Mouse (Mus musculus): Measurements from ENCODE around the gene Mfsd4b1. TPM values are rescaled to one million over a fixed set of nuclear protein-coding genes. Genes with fewer than 3 reads are reported as not detected.

The Mfsd4b1 gene
- polyA plus RNA-seq, 1 experiment from 2014 or later = 1.1 TPM

DNA sequence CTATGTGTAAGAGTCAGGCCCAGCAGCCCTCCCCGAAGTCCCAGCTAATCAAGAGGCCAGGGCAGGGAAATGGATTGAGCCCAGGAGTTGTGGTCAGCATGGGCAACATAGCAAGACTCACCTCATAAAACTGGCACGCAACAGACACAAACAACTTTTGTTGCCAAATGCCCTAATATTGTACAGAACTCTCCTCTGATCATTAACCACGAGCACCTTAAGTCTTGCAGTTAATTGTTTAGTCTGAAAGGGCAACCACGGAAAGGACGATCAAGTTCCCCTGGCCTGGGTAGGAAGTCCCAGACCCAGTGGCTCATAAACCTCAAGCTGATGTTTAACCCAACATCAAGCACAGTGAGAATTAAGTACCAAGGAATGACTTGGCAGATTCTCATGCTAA lies 42.5 kb downstream of the Mfsd4b1 start:
- H3K9me3 ChIP-seq (ENCODE audit: control insufficient read depth, low read length) = peaks cover 7% of the 10 kb centered on the region; the same call in 1 of the 2 replicates
- 74% methylated on average over 5 of the region's 5 CpGs for WGBS
- no peaks in the 10 kb centered on the region for H3K4me1 ChIP-seq (replicated peaks; ENCODE audit: control insufficient read depth, insufficient read depth, low read length)
- no peaks in the 10 kb centered on the region for H3K27me3 ChIP-seq (ENCODE audit: control insufficient read depth, insufficient read depth, low read length)
- no peak overlapping the region for H3K4me3 ChIP-seq (replicated peaks; ENCODE audit: low read length)
- ATAC-seq (ENCODE audit: low FRiP score) (no peak), DNase-seq (ENCODE audit: low spot score) (no peak)
- no peak overlapping the region for H3K27ac ChIP-seq
- no peak overlapping the region for H3K4me2 ChIP-seq (replicated peaks)
- H3K36me3 ChIP-seq (replicated peaks; ENCODE audit: control insufficient read depth, insufficient read depth) = no peaks in the 10 kb centered on the region
- H3K9ac ChIP-seq = no peak overlapping the region

GRCm38 (mm10) chr10:39978231-39978630 lies 46.8 kb downstream of the Mfsd4b1 start:
- Histone ChIP-seq H3K4me1 (replicated peaks; ENCODE audit: control insufficient read depth, insufficient read depth, low read length) (no peaks in the 10 kb centered on the region), H3K4me3 (replicated peaks; ENCODE audit: low read length) (no peak overlapping the region), H3K9ac (no peak overlapping the region), H3K36me3 (replicated peaks; ENCODE audit: control insufficient read depth, insufficient read depth) (no peaks in the 10 kb centered on the region), H3K4me2 (replicated peaks) (no peak overlapping the region), H3K27me3 (ENCODE audit: control insufficient read depth, insufficient read depth, low read length) (no peaks in the 10 kb centered on the region), H3K27ac (no peak overlapping the region), H3K9me3 (ENCODE audit: control insufficient read depth, low read length) (peaks cover 7% of the 10 kb centered on the region; the same call in 1 of the 2 replicates)
- ATAC-seq (ENCODE audit: low FRiP score) = no peak
- 90% methylated on average over 1 of the region's 1 CpGs for WGBS
- DNase-seq (ENCODE audit: low spot score) = no peak

- Histone ChIP-seq H3K36me3 (replicated peaks; ENCODE audit: control insufficient read depth, insufficient read depth) (no peaks in the 10 kb centered on the region), H3K27me3 (ENCODE audit: control insufficient read depth, insufficient read depth, low read length) (no peaks in the 10 kb centered on the region), H3K9ac (no peak overlapping the region), H3K4me3 (replicated peaks; ENCODE audit: low read length) (no peak overlapping the region), H3K9me3 (ENCODE audit: control insufficient read depth, low read length) (peaks cover 7% of the 10 kb centered on the region; the same call in 1 of the 2 replicates), H3K4me2 (replicated peaks) (no peak overlapping the region), H3K27ac (no peak overlapping the region), H3K4me1 (replicated peaks; ENCODE audit: control insufficient read depth, insufficient read depth, low read length) (no peaks in the 10 kb centered on the region)
- DNase-seq (ENCODE audit: low spot score) = no peak
- 96% methylated on average over 4 of the region's 4 CpGs for WGBS
- ATAC-seq (ENCODE audit: low FRiP score) = no peak
Observed at GRCm38 (mm10) chr10:39977346-39977745, 47.7 kb downstream of the Mfsd4b1 start.

DNA sequence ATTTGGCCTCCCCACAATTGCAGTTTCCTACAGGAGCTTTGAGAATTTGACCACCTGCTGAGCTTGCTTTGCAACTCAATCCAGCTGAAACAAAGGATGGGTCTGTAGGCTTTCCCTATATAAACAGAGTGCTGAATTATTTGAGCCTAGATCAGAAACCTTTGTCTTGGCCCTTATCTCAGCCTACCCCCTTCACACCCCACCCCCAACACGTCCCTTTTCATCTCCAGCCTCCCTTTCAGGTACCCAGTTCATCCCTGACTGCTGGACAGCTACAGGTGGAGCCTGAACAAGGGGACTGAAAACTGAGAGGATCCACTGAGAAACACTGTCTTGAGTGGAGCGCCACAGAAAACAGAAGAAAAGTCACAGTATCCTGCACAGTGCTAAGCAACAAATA lies 49.3 kb downstream of the Mfsd4b1 start:
- Histone ChIP-seq H3K9me3 (ENCODE audit: control insufficient read depth, low read length) (peaks cover 7% of the 10 kb centered on the region; the same call in 1 of the 2 replicates), H3K4me3 (replicated peaks; ENCODE audit: low read length) (no peak overlapping the region), H3K27ac (no peak overlapping the region), H3K27me3 (ENCODE audit: control insufficient read depth, insufficient read depth, low read length) (no peaks in the 10 kb centered on the region), H3K9ac (no peak overlapping the region), H3K4me2 (replicated peaks) (no peak overlapping the region), H3K4me1 (replicated peaks; ENCODE audit: control insufficient read depth, insufficient read depth, low read length) (no peaks in the 10 kb centered on the region), H3K36me3 (replicated peaks; ENCODE audit: control insufficient read depth, insufficient read depth) (no peaks in the 10 kb centered on the region)
- DNase-seq (ENCODE audit: low spot score) (no peak), ATAC-seq (ENCODE audit: low FRiP score) (no peak)
- 39% methylated on average over 2 of the region's 2 CpGs for WGBS

DNA sequence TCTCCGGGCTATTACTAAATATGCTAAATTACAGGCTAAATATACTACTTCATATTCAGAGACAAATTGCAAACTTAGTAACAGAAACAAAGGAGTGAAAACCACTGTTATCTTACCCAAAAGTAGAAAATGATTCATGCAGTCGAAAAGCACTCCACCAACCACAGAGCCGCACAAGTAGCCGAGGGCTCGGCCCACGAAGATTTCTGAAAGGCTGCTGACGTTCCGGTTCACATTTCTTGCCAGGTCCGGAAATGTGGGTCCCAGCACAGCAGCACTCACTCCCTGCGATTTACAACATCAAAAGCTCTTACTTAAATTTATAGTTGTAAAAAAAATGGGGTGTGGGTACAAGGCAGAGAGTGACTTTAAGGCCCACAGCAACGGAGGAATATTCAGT lies 50.1 kb downstream of the Mfsd4b1 start:
- WGBS = 73% methylated on average over 11 of the region's 11 CpGs
- H3K9ac ChIP-seq = no peak overlapping the region
- H3K27ac ChIP-seq = no peak overlapping the region
- no peaks in the 10 kb centered on the region for H3K27me3 ChIP-seq (ENCODE audit: control insufficient read depth, insufficient read depth, low read length)
- H3K4me2 ChIP-seq (replicated peaks) = no peak overlapping the region
- ATAC-seq (ENCODE audit: low FRiP score) (no peak), DNase-seq (ENCODE audit: low spot score) (no peak)
- no peak overlapping the region for H3K4me3 ChIP-seq (replicated peaks; ENCODE audit: low read length)
- H3K36me3 ChIP-seq (replicated peaks; ENCODE audit: control insufficient read depth, insufficient read depth) = no peaks in the 10 kb centered on the region
- peaks cover 7% of the 10 kb centered on the region; the same call in 1 of the 2 replicates for H3K9me3 ChIP-seq (ENCODE audit: control insufficient read depth, low read length)
- H3K4me1 ChIP-seq (replicated peaks; ENCODE audit: control insufficient read depth, insufficient read depth, low read length) = no peaks in the 10 kb centered on the region

GRCm38 (mm10) chr10:39967512-39967911 lies 57.6 kb downstream of the Mfsd4b1 start:
- no peaks in the 10 kb centered on the region for H3K27me3 ChIP-seq (ENCODE audit: control insufficient read depth, insufficient read depth, low read length)
- no peaks in the 10 kb centered on the region for H3K9me3 ChIP-seq (ENCODE audit: control insufficient read depth, low read length)
- H3K4me2 ChIP-seq (replicated peaks) = no peak overlapping the region
- no peaks in the 10 kb centered on the region for H3K36me3 ChIP-seq (replicated peaks; ENCODE audit: control insufficient read depth, insufficient read depth)
- no peak overlapping the region for H3K9ac ChIP-seq
- H3K27ac ChIP-seq = no peak overlapping the region
- DNase-seq (ENCODE audit: low spot score) (no peak), ATAC-seq (ENCODE audit: low FRiP score) (no peak)
- H3K4me3 ChIP-seq (replicated peaks; ENCODE audit: low read length) = no peak overlapping the region
- H3K4me1 ChIP-seq (replicated peaks; ENCODE audit: control insufficient read depth, insufficient read depth, low read length) = no peaks in the 10 kb centered on the region
- 90% methylated on average over 3 of the region's 3 CpGs for whole genome bisulfite sequencing

DNA sequence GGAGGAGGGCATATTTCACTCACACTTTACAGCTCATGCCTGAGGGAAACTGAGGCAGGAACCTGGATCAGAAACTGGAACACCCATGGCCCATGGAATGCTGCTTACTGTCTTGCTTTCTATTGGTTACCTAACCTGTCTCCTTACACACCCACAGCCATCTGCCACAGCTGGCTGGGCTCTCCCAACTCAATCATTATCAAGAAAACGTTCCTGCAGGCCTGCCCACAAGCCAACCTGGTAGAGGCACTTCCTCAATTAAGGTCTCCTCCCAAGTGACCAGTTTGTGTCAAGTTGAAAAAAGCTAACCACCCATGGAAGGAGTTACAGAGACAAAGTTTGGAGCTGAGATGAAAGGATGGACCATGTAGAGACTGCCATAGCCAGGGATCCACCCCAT lies 63.2 kb downstream of the Mfsd4b1 start:
- Histone ChIP-seq H3K9ac (no peak overlapping the region), H3K36me3 (replicated peaks; ENCODE audit: control insufficient read depth, insufficient read depth) (no peaks in the 10 kb centered on the region), H3K4me1 (replicated peaks; ENCODE audit: control insufficient read depth, insufficient read depth, low read length) (peaks cover 3% of the 10 kb centered on the region; the same call in 1 of the 2 replicates), H3K4me3 (replicated peaks; ENCODE audit: low read length) (no peak overlapping the region), H3K27ac (no peak overlapping the region), H3K9me3 (ENCODE audit: control insufficient read depth, low read length) (no peaks in the 10 kb centered on the region), H3K4me2 (replicated peaks) (no peak overlapping the region), H3K27me3 (ENCODE audit: control insufficient read depth, insufficient read depth, low read length) (peaks cover 5% of the 10 kb centered on the region; the same call in 1 of the 2 replicates)
- ATAC-seq (ENCODE audit: low FRiP score) = no peak
- WGBS = 48% methylated on average over 1 of the region's 1 CpGs
- DNase-seq (ENCODE audit: low spot score) = no peak

GRCm38 (mm10) chr10:39960441-39960822 lies 64.6 kb downstream of the Mfsd4b1 start:
- Histone ChIP-seq H3K4me1 (replicated peaks; ENCODE audit: control insufficient read depth, insufficient read depth, low read length) (peaks cover 3% of the 10 kb centered on the region; the same call in 1 of the 2 replicates), H3K4me2 (replicated peaks) (peak overlapping the region; percentile 90), H3K27ac (no peak overlapping the region), H3K4me3 (replicated peaks; ENCODE audit: low read length) (peak overlapping the region; percentile 41), H3K9ac (no peak overlapping the region), H3K36me3 (replicated peaks; ENCODE audit: control insufficient read depth, insufficient read depth) (no peaks in the 10 kb centered on the region), H3K27me3 (ENCODE audit: control insufficient read depth, insufficient read depth, low read length) (peaks cover 5% of the 10 kb centered on the region; the same call in 1 of the 2 replicates), H3K9me3 (ENCODE audit: control insufficient read depth, low read length) (no peaks in the 10 kb centered on the region)
- DNase-seq (ENCODE audit: low spot score) (no peak), ATAC-seq (ENCODE audit: low FRiP score) (no peak; the same call in 1 of the 2 replicates)
- WGBS = 42% methylated on average over 11 of the region's 11 CpGs

GRCm38 (mm10) chr10:39959761-39960440 lies 65.2 kb downstream of the Mfsd4b1 start, which contains the start of gene Mfsd4b3:
TSS of gene Mfsd4b3 (minus strand) at chr10:39960153.
- Histone ChIP-seq H3K27ac (no peak within 1 kb of the TSS), H3K9me3 (ENCODE audit: control insufficient read depth, low read length) (no peaks in the 10 kb centered on the region)

More at GRCm38 (mm10) chr10:39959761-39960440, 65.2 kb downstream of the Mfsd4b1 start, which contains the start of gene Mfsd4b3:
- Histone ChIP-seq H3K36me3 (replicated peaks; ENCODE audit: control insufficient read depth, insufficient read depth) (no peaks in the 10 kb centered on the region), H3K9ac (peak within 1 kb of the TSS; percentile 52), H3K4me2 (replicated peaks) (peak within 1 kb of the TSS; percentile 90), H3K4me3 (replicated peaks; ENCODE audit: low read length) (peak within 1 kb of the TSS; percentile 41), H3K4me1 (replicated peaks; ENCODE audit: control insufficient read depth, insufficient read depth, low read length) (peaks cover 3% of the 10 kb centered on the region; the same call in 1 of the 2 replicates), H3K27me3 (ENCODE audit: control insufficient read depth, insufficient read depth, low read length) (peaks cover 5% of the 10 kb centered on the region; the same call in 1 of the 2 replicates)
- ATAC-seq (ENCODE audit: low FRiP score) (peak; percentile 98), DNase-seq (ENCODE audit: low spot score) (peak; percentile 89)
- under 1% methylated on average over 38 of the region's 38 CpGs for WGBS
